Mouse (Mus musculus) liver, embryonic 14.5 days (tissue): ENCODE data around the gene Plcb1. TPM values are rescaled to one million over a fixed set of nuclear protein-coding genes. Genes with fewer than 3 reads are reported as not detected.

ENCODE experiments used
- ATAC-seq: fragments of 200-750 bp; cut with Nextera tagmentation; 2 replicates; pipeline ENCODE4 v1.8.0; 2017; ENCODE audit warnings: moderate number of reproducible peaks, mild to moderate bottlenecking, moderate library complexity; ENCODE audit not compliant: insufficient read depth
- DNase-seq, 3 experiments: peaks; one replicate each; pipeline ENCODE4 v3.0.0-alpha.2; 2012 to 2013; ENCODE audit warnings: low read depth in 3 of 3, low spot score in 3 of 3
- H3K27ac ChIP-seq: fragments of 300-500 bp; sonication (generic); 2 replicates; pipeline ENCODE4 v1.5.1; 2014; ENCODE audit warnings: moderate library complexity, mild to moderate bottlenecking, control low read depth, inconsistent platforms
- H3K27me3 ChIP-seq: fragments of 300-500 bp; sonication (generic); 2 replicates; pipeline ENCODE4 v1.6.1; 2014; ENCODE audit warnings: mild to moderate bottlenecking, low read length, moderate library complexity; ENCODE audit not compliant: control insufficient read depth, insufficient read depth
- H3K36me3 ChIP-seq: fragments of 300-500 bp; sonication (generic); replicated peaks from 2 replicates; pipeline ENCODE4 v1.6.1; 2014; ENCODE audit warnings: low read depth; ENCODE audit not compliant: control insufficient read depth, insufficient read depth
- H3K4me1 ChIP-seq, 2 experiments: fragments of 200-500 bp in 1 of 2; fragments of 300-500 bp in 1 of 2; sonication (generic) in 1 of 2; replicated peaks; 2 replicates each; pipeline ENCODE4 v1.6.1; 2012 to 2014; ENCODE audit warnings: antibody characterized with exemption in 1 of 2, inconsistent platforms in 1 of 2, low read length in 1 of 2; ENCODE audit not compliant: control insufficient read depth in 2 of 2, insufficient read depth in 2 of 2
- H3K4me2 ChIP-seq: fragments of 300-500 bp; sonication (generic); 2 replicates; pipeline ENCODE4 v1.6.1; 2014; ENCODE audit warnings: low read depth, mild to moderate bottlenecking, control low read depth, moderate library complexity
- H3K4me3 ChIP-seq, 2 experiments: fragments of 200-500 bp in 1 of 2; fragments of 300-500 bp in 1 of 2; sonication (generic) in 1 of 2; 2 replicates each; pipeline ENCODE4 v1.5.1; 2012 to 2014; ENCODE audit warnings: low read depth in 2 of 2, low read length in 2 of 2, mild to moderate bottlenecking in 2 of 2, control low read depth in 1 of 2, inconsistent platforms in 1 of 2, moderate library complexity in 1 of 2; ENCODE audit not compliant: insufficient read depth in 1 of 2
- H3K9ac ChIP-seq: fragments of 300-500 bp; sonication (generic); replicated peaks from 2 replicates; pipeline ENCODE4 v1.6.1; 2014; ENCODE audit warnings: mild to moderate bottlenecking, control low read depth, moderate library complexity
- H3K9me3 ChIP-seq: fragments of 300-500 bp; sonication (generic); 2 replicates; pipeline ENCODE4 v1.6.1; 2016; ENCODE audit warnings: low read length, mixed read lengths; ENCODE audit not compliant: control insufficient read depth
- CTCF ChIP-seq: IDR thresholded peaks from 2 replicates; pipeline ENCODE4 v1.5.1; 2016; ENCODE audit warnings: antibody characterized with exemption, low read depth, control low read depth
- EP300 ChIP-seq: IDR thresholded peaks from 2 replicates; pipeline ENCODE4 v1.6.1; 2016; ENCODE audit warnings: antibody characterized with exemption, low read depth
- WGBS: fragments of 180-500 bp; shearing (Covaris S2); extraction: QIAGEN DNeasy Blood & Tissue Kit; methylation state at CpG from one replicate; pipeline ENCODE4 v1.1.7; 2014; ENCODE audit not compliant: insufficient replicate concordance; 5-methylcytosine and 5-hydroxymethylcytosine counted together
- polyA plus RNA-seq, 2 experiments: library from polyadenylated mRNA; depleted of rRNA in 1 of 2; stranded (reverse) in 1 of 2; unstranded in 1 of 2; fragments of >200 nt; fragmentation: Nextera tagmentation in 1 of 2; extraction: Ambion mirVana in 1 of 2; gene quantifications; 2 replicates each; pipeline versions ENCODE4 v1.2.1 to v1.2.3; 2012 to 2014

Gene Plcb1
- polyA plus RNA-seq, 2 experiments: 0.56 to 3.0 TPM

GRCm38 (mm10) chr2:135067419-135067818 lies 281.6 kb downstream of the Plcb1 start:
- TF ChIP-seq EP300: no peak
- H3K4me1 ChIP-seq: no peaks in the 10 kb centered on the region
- H3K36me3 ChIP-seq: no peaks in the 10 kb centered on the region
- DNase-seq (no peak), ATAC-seq (no peak)
- H3K9me3 ChIP-seq: no peaks in the 10 kb centered on the region
- no peak overlapping the region for H3K9ac ChIP-seq
- H3K27ac ChIP-seq: no peak overlapping the region
- no peak overlapping the region for H3K4me3 ChIP-seq
- H3K4me2 ChIP-seq: no peak overlapping the region
- no peaks in the 10 kb centered on the region for H3K27me3 ChIP-seq

DNA sequence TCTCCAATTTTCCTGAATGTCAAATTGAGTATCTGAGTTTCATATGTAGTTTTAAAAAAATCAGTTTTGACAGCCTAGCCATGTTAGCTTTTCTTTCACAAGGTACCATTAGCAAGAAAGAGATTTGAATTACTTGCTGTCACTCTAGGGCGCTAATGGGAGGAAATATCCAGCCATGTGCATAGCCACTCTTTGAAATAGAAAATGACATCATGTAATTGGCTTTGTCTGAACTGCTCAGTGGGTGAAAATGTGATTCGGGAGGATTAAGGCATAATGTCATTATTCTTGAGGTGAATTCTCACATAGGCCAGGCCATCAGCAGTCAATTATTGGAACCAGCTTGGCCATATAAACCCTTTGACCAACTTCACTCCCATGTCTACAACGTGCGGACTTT lies 285.5 kb downstream of the Plcb1 start:
- H3K4me1 ChIP-seq: no peaks in the 10 kb centered on the region
- H3K27ac ChIP-seq: no peak overlapping the region
- TF ChIP-seq EP300: no peak
- no peak for TF ChIP-seq CTCF
- WGBS: 63% methylated on average over 4 of the region's 4 CpGs
- H3K36me3 ChIP-seq: no peaks in the 10 kb centered on the region
- no peak for DNase-seq
- H3K4me2 ChIP-seq: no peak overlapping the region
- H3K4me3 ChIP-seq: no peak overlapping the region
- no peaks in the 10 kb centered on the region for H3K9me3 ChIP-seq
- no peaks in the 10 kb centered on the region for H3K27me3 ChIP-seq
- no peak for ATAC-seq
- H3K9ac ChIP-seq: no peak overlapping the region

DNA sequence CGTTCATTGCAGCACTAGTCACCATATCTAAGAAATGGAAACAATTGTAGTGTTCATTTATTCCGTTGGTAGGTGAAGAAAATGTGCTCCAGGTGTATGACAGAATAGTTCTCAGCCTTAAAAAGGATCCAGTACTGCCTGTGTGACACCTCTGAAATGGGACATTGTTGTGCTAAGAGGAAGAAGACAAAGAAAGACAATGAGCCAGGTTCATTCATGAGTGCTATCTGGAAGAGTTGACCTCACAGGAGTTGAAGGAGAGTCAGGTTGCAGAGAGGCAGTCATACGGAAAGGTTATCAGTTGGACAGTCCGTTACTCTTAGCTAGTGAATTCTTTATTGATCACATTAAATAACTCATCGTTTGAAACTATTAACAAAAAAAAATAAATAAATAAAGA lies 286.6 kb downstream of the Plcb1 start:
- Histone ChIP-seq H3K4me3 (no peak overlapping the region), H3K27ac (no peak overlapping the region), H3K36me3 (no peaks in the 10 kb centered on the region), H3K27me3 (no peaks in the 10 kb centered on the region), H3K9me3 (no peaks in the 10 kb centered on the region), H3K4me2 (no peak overlapping the region), H3K4me1 (no peaks in the 10 kb centered on the region), H3K9ac (no peak overlapping the region)
- no peak for DNase-seq
- TF ChIP-seq EP300: no peak
- no peak for TF ChIP-seq CTCF
- WGBS: 44% methylated on average over 5 of the region's 5 CpGs
- ATAC-seq: no peak

- H3K27ac ChIP-seq: no peak overlapping the region
- H3K4me3 ChIP-seq: no peak overlapping the region
- no peak overlapping the region for H3K9ac ChIP-seq
- no peak for ATAC-seq
- no peaks in the 10 kb centered on the region for H3K36me3 ChIP-seq
- H3K4me2 ChIP-seq: no peak overlapping the region
- H3K9me3 ChIP-seq: no peaks in the 10 kb centered on the region
- WGBS: 62% methylated on average over 5 of the region's 5 CpGs
- no peaks in the 10 kb centered on the region for H3K27me3 ChIP-seq
- DNase-seq: no peak
- H3K4me1 ChIP-seq: no peaks in the 10 kb centered on the region
- no peak for TF ChIP-seq CTCF
- TF ChIP-seq EP300: no peak
Observed at GRCm38 (mm10) chr2:135073014-135073413, 287.1 kb downstream of the Plcb1 start.

- WGBS: 51% methylated on average over 1 of the region's 1 CpGs
- ATAC-seq: no peak
- H3K9ac ChIP-seq: no peak overlapping the region
- TF ChIP-seq EP300 (no peak), CTCF (no peak)
- no peak overlapping the region for H3K27ac ChIP-seq
- H3K27me3 ChIP-seq: no peaks in the 10 kb centered on the region
- no peak overlapping the region for H3K4me2 ChIP-seq
- H3K9me3 ChIP-seq: no peaks in the 10 kb centered on the region
- no peak for DNase-seq
- H3K36me3 ChIP-seq: no peaks in the 10 kb centered on the region
- H3K4me1 ChIP-seq: no peaks in the 10 kb centered on the region
- H3K4me3 ChIP-seq: no peak overlapping the region
Observed at GRCm38 (mm10) chr2:135075375-135075774, 289.5 kb downstream of the Plcb1 start.
